Mouse (Mus musculus) kidney, postnatal 0 days (tissue): Measurements from ENCODE around the gene Acap2. TPM values are rescaled to one million over a fixed set of nuclear protein-coding genes. Genes with fewer than 3 reads are reported as not detected.
A peak's percentile ranks its signal among the peaks of the same experiment; 100 is the strongest.

Source experiments
- ATAC-seq: fragments of 200-750 bp; cut with Nextera tagmentation; replicated peaks from 2 replicates; pipeline ENCODE4 v1.8.0; 2017; ENCODE audit warnings: low read depth, moderate number of reproducible peaks, moderate TSS enrichment, moderate library complexity; ENCODE audit not compliant: low FRiP score
- DNase-seq: peaks from one replicate; pipeline ENCODE4 v3.0.0-alpha.2; 2016; ENCODE audit warnings: low spot score
- H3K27ac ChIP-seq: fragments of 300-500 bp; sonication (generic); 2 replicates; pipeline ENCODE4 v1.5.1; 2014; ENCODE audit warnings: mild to moderate bottlenecking
- H3K27me3 ChIP-seq: fragments of 300-500 bp; sonication (generic); 2 replicates; pipeline ENCODE4 v1.6.1; 2014; ENCODE audit warnings: low read length, mixed read lengths; ENCODE audit not compliant: insufficient read depth
- H3K36me3 ChIP-seq: fragments of 300-500 bp; sonication (generic); 2 replicates; pipeline ENCODE4 v1.6.1; 2014; ENCODE audit warnings: low read length, mixed read lengths; ENCODE audit not compliant: insufficient read depth
- H3K4me1 ChIP-seq: fragments of 300-500 bp; sonication (generic); replicated peaks from 2 replicates; pipeline ENCODE4 v1.6.1; 2014; ENCODE audit warnings: antibody characterized with exemption, low read length, mixed read lengths; ENCODE audit not compliant: insufficient read depth
- H3K4me2 ChIP-seq: fragments of 300-500 bp; sonication (generic); 2 replicates; pipeline ENCODE4 v1.6.1; 2014; ENCODE audit warnings: mild to moderate bottlenecking, low read length, moderate library complexity, mixed read lengths
- H3K4me3 ChIP-seq: fragments of 300-500 bp; sonication (generic); replicated peaks from 2 replicates; pipeline ENCODE4 v1.5.1; 2014; ENCODE audit warnings: low read depth, low read length
- H3K9ac ChIP-seq: fragments of 300-500 bp; sonication (generic); 2 replicates; pipeline ENCODE4 v1.6.1; 2014; ENCODE audit warnings: low read depth, low read length
- H3K9me3 ChIP-seq: fragments of 300-500 bp; sonication (generic); replicated peaks from 2 replicates; pipeline ENCODE4 v1.6.1; 2016; ENCODE audit warnings: low read length, inconsistent platforms, mixed read lengths
- CTCF ChIP-seq: IDR thresholded peaks from 2 replicates; pipeline ENCODE4 v1.5.1; 2016; ENCODE audit warnings: antibody characterized with exemption, low read depth, mild to moderate bottlenecking, moderate library complexity
- WGBS: fragments of 180-500 bp; shearing (Covaris S2); extraction: QIAGEN DNeasy Blood & Tissue Kit; methylation state at CpG from one replicate; pipeline ENCODE4 v1.1.7; 2014; 5-methylcytosine and 5-hydroxymethylcytosine counted together
- polyA plus RNA-seq: library from polyadenylated mRNA; unstranded; fragments of >200 nt; fragmentation: Nextera tagmentation; extraction: Ambion mirVana; gene quantifications from 2 replicates; pipeline ENCODE4 v1.2.1, GENCODE M21; 2015

Acap2 gene
- polyA plus RNA-seq, 1 experiment from 2014 or later: 12.9 TPM

DNA sequence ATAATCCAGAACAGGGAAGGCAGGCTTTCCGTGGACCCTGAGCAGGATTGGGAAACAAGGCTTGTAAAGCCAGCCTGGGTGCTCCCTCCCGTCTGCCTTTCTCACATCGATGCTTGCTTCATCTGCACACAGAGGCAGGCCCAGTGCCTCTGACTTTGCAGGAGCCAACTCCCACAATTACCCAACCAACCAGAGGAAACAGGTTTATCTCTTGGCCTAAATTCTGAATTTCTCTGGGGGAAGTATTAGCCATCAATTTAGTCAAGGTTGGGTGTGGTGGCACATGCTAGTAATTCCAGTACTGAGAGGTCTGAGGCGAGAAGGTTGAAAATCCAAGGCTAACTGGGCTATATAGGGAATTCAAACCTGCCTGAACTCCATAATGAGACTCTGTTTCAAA is 9.4 kb upstream of the Acap2 start:
- no peak overlapping the region for H3K4me2 ChIP-seq
- H3K27me3 ChIP-seq: no peaks in the 10 kb centered on the region
- no peaks in the 10 kb centered on the region for H3K9me3 ChIP-seq
- H3K4me1 ChIP-seq: no peaks in the 10 kb centered on the region
- TF ChIP-seq CTCF: no peak
- DNase-seq: no peak
- WGBS: 58% methylated on average over 4 of the region's 4 CpGs
- H3K27ac ChIP-seq: no peak overlapping the region
- no peak for ATAC-seq
- no peak overlapping the region for H3K4me3 ChIP-seq
- no peak overlapping the region for H3K9ac ChIP-seq
- H3K36me3 ChIP-seq: no peaks in the 10 kb centered on the region

DNA sequence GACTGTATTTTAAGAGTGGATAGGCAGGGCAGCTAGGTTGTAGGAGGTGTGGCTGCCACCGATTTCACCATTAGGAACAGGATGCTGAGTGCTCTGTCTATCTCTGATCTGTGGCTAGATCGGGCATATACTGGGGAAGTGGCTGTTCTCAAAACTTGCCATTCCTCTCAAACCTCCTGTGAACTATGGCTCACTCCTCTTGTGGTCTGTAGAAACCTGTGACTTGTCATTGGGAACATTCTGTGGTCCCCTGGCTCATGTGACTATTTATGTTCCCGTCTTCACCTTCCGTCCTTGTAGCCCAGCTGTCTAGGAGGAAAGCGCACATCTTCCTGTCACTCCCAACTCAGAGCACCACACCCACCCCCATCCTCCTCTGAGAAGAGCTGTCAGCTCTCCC is 8.9 kb upstream of the Acap2 start:
- H3K9me3 ChIP-seq: no peaks in the 10 kb centered on the region
- ATAC-seq (no peak), DNase-seq (no peak)
- H3K9ac ChIP-seq: no peak overlapping the region
- H3K27ac ChIP-seq: no peak overlapping the region
- 37% methylated on average over 5 of the region's 5 CpGs for WGBS
- no peaks in the 10 kb centered on the region for H3K4me1 ChIP-seq
- no peak overlapping the region for H3K4me2 ChIP-seq
- H3K4me3 ChIP-seq: no peak overlapping the region
- TF ChIP-seq CTCF: no peak
- H3K27me3 ChIP-seq: no peaks in the 10 kb centered on the region
- no peaks in the 10 kb centered on the region for H3K36me3 ChIP-seq

DNA sequence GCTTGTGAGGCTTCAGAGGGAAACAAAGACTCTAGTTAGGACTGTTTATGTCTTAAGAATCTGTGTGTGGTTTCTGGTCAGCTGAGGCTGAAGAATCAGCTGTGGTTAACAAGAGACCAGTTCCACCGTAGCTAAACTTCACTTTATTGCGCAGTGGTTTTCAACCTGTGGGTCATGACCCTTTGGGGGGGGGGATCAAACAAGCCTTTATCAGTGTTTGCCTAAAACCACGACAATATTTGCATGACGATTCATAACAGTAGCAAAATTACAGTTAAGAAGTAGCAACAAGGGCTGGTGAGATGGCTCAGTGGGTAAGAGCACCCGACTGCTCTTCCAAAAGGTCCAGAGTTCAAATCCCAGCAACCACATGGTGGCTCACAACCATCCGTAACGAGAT is 4.7 kb upstream of the Acap2 start:
- Histone ChIP-seq H3K36me3 (no peaks in the 10 kb centered on the region), H3K4me2 (no peak overlapping the region), H3K9me3 (no peaks in the 10 kb centered on the region), H3K27ac (no peak overlapping the region), H3K27me3 (no peaks in the 10 kb centered on the region), H3K9ac (no peak overlapping the region), H3K4me3 (no peak overlapping the region), H3K4me1 (no peaks in the 10 kb centered on the region)
- TF ChIP-seq CTCF: no peak
- ATAC-seq (no peak), DNase-seq (no peak)
- WGBS: 82% methylated on average over 5 of the region's 7 CpGs

DNA sequence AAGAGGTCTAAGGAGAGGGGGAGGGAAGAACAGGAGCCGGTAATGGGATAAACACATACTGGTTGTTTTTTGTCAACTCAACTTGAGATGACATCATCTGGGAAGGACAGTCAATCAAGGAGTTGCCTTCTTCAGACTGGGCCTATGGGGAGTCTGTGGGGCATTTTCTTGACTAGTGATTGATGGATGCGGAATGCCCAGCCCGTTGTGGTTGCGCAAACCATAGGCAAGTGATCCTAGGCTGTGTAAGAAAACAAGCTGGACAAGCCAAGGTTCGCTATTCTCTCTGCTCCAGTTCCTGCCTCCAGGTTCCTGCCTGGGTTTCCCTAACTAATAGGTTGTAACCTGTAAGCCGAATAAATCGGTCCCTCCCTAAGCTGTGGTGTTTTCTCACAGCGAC is 4.1 kb upstream of the Acap2 start:
- Histone ChIP-seq H3K4me2 (no peak overlapping the region), H3K4me1 (no peaks in the 10 kb centered on the region), H3K27me3 (no peaks in the 10 kb centered on the region), H3K36me3 (no peaks in the 10 kb centered on the region), H3K27ac (no peak overlapping the region), H3K4me3 (no peak overlapping the region), H3K9ac (no peak overlapping the region), H3K9me3 (no peaks in the 10 kb centered on the region)
- no peak for TF ChIP-seq CTCF
- DNase-seq: no peak
- 86% methylated on average over 8 of the region's 8 CpGs for WGBS
- ATAC-seq: no peak

DNA sequence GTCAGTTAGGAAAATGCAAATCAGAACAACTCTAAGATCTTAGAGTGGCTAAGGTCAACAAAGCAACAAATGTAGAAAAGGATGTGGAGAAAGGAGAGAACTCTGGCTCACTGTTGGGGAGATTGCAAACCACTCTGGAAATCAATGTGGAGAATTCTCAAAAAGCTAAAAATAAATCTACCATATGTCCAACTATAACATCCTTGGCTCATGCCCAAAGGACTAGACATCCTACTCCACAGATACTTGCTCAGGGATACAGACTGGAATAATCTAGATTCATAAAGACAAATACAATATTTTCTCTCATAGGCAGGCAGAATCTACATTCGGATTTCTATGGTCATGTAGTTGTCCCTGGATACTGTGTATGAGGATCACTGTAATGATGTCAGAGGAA is 3.2 kb upstream of the Acap2 start:
- H3K9me3 ChIP-seq: no peaks in the 10 kb centered on the region
- 0 out of 2 replicates have a peak, but pooled peaks cover 4% of the 10 kb centered on the region for H3K4me1 ChIP-seq
- no peak overlapping the region for H3K4me2 ChIP-seq
- H3K27ac ChIP-seq: no peak overlapping the region
- H3K27me3 ChIP-seq: no peaks in the 10 kb centered on the region
- no peak for TF ChIP-seq CTCF
- no peak overlapping the region for H3K9ac ChIP-seq
- WGBS: 64% methylated on average over 1 of the region's 1 CpGs
- ATAC-seq: no peak
- no peak overlapping the region for H3K4me3 ChIP-seq
- no peaks in the 10 kb centered on the region for H3K36me3 ChIP-seq
- no peak for DNase-seq

DNA sequence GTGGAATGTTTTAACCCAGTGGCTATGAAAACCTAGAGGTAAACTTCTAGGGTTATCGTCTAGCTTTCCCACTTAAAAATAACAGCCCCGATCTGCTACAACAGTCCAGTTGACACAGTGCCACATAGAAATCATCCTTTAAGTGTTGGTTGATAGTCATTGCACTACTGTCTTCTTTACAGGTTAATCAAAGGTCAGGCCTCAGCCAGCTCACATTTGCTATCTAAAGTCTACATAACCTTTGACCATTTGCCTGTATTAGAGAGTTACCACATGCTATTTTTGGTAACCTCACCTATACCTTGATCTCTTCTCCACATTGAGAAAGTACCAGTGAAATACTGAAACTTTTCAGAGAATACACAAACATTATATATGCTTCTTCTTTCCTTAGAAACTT is 659 bp upstream of the Acap2 start:
- 0 out of 2 replicates have a peak overlapping the region, but pooled peaks have one; percentile 88 for H3K4me3 ChIP-seq
- H3K27me3 ChIP-seq: no peaks in the 10 kb centered on the region
- ATAC-seq: no peak
- no peaks in the 10 kb centered on the region for H3K9me3 ChIP-seq
- TF ChIP-seq CTCF: no peak
- H3K4me1 ChIP-seq: 0 out of 2 replicates have a peak, but pooled peaks cover 4% of the 10 kb centered on the region
- no peak overlapping the region for H3K27ac ChIP-seq
- H3K4me2 ChIP-seq: peak overlapping the region; percentile 45
- no peaks in the 10 kb centered on the region for H3K36me3 ChIP-seq
- no peak overlapping the region for H3K9ac ChIP-seq
- no peak for DNase-seq
- 77% methylated on average over 2 of the region's 2 CpGs for WGBS

DNA sequence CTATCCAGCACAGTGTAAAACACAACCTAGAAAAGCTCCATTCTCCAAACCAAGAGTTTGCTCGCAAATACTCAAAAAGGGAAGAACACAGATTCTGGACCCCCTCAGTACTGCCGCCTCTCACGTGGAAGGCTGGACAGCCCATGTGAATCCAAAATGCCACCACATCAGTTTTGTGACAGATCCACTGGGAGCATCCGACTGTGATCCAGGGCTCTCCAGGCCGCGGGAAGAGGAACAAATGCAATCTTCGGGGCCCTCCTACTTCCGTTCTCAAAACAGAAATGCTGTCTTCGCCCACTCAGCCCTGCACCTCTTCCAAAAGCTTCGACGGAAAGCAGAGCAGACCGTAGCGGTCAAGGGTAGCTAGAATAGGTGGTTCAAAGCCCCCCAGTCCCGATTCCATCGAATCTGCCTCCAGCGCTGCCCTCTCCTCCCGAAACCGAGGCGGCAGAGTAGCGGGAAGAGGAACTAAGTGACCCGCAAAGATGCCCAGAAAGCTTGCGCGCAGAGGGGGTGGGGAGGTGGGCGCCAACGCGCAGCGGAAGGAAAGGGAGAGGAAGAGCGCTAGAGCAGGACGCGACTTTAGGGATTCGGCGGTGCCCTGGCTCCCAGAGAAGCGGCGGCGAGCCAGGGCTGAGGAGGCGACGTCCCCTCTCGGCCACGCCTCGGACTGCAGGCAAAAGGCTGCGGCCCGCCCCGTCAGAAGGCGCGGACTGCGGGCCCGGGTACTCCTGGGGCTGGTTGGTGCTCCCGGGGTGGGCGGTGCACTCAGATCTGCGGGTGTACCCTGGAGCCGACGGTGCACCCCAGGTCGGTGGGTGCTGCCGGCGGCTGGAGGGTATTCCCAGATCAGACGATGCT is 887 bp downstream of the Acap2 start:
- peak; percentile 44; the same call in 1 of the 2 replicates for ATAC-seq
- peak overlapping the region; percentile 96 for H3K27ac ChIP-seq
- H3K9me3 ChIP-seq: no peaks in the 10 kb centered on the region
- H3K9ac ChIP-seq: peak overlapping the region; percentile 96
- TF ChIP-seq CTCF: peak; percentile 37; the same call in 1 of the 2 replicates
- no peaks in the 10 kb centered on the region for H3K27me3 ChIP-seq
- peak overlapping the region; percentile 88 for H3K4me3 ChIP-seq
- H3K4me2 ChIP-seq: peak overlapping the region; percentile 83
- no peaks in the 10 kb centered on the region for H3K36me3 ChIP-seq
- DNase-seq: peak; percentile 72
- H3K4me1 ChIP-seq: 0 out of 2 replicates have a peak, but pooled peaks cover 4% of the 10 kb centered on the region
- under 1% methylated on average over 56 of the region's 56 CpGs for WGBS
